Mouse (Mus musculus) retina, postnatal 7 days (tissue): ENCODE data around the gene Slc12a4.

Source experiments
- DNase-seq: peaks from one replicate; pipeline ENCODE4 v3.0.0-alpha.2; 2012; ENCODE audit warnings: low read depth, low spot score

Gene Slc12a4

GRCm38 (mm10) chr8:105969367-105969766 is 3.5 kb upstream of the Slc12a4 start:
- DNase-seq, result no peak

- DNase-seq, result no peak
These were observed 905 bp upstream of the Slc12a4 start for GRCm38 (mm10) chr8:105966692-105967311.

GRCm38 (mm10) chr8:105965266-105965904 is 512 bp downstream of the Slc12a4 start:
- DNase-seq, result no peak

GRCm38 (mm10) chr8:105964506-105965265 is 1.2 kb downstream of the Slc12a4 start:
- DNase-seq, result no peak

GRCm38 (mm10) chr8:105961536-105961935 is 4.4 kb downstream of the Slc12a4 start:
- no peak for DNase-seq

DNA sequence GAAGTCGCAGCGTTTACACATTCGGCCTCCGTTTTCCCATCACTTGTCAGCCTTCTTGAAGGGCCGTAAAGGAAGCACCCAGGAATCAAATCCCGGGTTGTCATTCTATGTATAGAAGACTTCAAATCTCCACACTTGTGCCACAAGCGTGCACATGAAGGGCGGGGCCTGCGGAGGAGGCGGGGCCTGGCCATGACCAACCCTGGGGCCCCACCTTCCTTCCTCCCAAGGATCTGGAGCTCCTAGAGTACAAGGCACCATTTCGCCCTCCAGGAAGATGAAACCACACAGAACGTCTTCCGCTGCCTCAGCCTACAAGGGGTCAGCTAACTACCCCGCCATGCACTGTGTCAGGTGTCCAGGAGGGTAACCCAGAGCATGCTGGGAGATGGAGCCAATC is 4.8 kb downstream of the Slc12a4 start:
- DNase-seq, result no peak

DNA sequence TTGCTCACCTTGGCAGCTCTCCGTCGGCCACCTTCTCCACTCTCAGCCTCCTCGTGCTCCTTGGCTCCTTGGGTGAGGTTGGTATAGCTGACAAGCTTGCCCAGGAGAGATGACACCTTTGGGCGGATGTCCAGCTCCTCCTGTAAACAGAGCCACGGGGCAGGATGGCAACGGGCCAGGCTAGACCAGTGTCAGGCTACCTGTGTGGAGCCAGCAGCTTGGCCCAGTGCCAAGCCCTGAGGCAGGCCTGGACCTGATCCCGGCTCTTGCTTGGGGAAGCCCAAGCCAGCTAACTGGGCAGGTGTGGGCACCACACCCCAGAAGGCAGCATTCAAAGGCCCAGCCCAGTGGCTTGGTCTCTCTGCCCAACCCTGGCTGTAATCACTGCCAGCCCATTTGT is 6.5 kb downstream of the Slc12a4 start:
- no peak for DNase-seq

GRCm38 (mm10) chr8:105957813-105958212 is 8.1 kb downstream of the Slc12a4 start:
- DNase-seq, result no peak

- no peak for DNase-seq
These were observed 9.3 kb downstream of the Slc12a4 start for GRCm38 (mm10) chr8:105956556-105956955.

DNA sequence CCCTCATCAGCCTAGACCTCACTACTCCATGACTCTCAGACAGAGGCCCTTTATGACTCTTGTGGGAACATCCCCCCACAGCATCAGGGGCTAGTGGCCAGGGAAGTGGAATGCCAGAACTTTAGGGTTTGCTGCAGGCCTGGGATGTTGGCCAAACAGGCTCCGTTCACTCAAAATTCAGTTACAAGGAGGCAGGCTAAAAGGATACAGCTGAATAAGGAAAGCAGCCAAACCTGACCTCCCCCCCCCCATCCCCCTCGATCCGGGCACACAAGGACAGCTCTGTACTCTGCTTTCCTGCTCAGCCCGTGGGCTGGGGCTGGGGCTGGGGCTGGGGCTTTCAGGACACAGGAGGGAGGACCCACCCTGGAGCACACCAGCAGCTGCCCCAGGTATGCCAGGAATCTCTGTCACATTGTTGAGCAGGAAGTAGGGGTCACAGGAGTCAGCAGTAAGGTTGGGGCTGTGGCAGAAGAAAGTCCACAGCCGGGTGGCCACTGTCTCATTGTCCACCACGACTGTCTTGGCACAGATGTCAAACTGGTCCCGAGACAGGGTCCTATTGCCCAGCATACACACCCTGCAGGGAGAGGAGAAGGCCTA is 14.7 kb downstream of the Slc12a4 start:
- DNase-seq, result no peak

DNA sequence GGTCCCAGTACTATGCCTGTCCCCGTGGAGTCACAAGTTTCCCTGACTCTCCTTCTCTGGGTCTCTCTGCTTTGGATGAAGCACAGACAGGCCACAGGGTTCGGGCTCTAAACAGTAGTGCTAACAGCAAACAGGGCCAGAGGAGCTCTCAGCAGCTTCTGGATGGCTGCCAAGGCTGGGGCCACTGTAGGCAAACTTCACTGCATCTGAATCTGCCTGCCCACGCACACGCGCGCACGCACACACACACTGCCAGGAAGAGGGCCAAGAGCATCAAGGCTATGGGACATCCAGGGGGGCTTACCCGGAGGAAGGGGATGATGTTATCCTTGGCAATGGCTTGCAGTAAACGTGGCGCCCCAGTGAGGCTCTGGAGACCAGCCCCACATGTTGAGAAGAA is 16.5 kb downstream of the Slc12a4 start:
- no peak for DNase-seq

DNA sequence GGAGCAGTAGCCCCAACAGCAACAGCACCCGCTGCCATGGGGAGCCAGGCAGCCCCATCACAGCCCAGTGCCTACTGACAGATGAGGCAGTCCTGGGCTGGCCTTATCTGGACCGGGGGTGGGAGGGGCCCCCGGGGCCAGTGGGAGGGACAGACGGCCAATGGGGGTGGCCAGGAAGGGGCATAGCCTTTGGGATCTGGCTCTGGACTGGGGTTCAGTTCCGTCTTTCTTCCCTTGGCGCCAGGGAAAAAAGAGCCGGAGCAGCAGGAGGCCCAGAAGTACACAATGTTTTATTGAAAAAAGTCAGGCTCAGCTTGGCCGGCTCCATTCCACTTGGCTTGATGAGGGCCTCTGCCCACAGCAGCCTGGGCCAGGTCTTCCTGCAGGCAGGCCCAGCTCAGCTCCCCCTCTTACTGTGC is 22.6 kb downstream of the Slc12a4 start, which contains the start of gene Lcat:
Gene Lcat (minus strand): TSS at position 62 of the 419 bp plus-strand sequence.
- DNase-seq, result no peak

GRCm38 (mm10) chr8:105942542-105942941 is 23.4 kb downstream of the Slc12a4 start:
- no peak for DNase-seq

GRCm38 (mm10) chr8:105942026-105942425 is 23.9 kb downstream of the Slc12a4 start:
- no peak for DNase-seq

DNA sequence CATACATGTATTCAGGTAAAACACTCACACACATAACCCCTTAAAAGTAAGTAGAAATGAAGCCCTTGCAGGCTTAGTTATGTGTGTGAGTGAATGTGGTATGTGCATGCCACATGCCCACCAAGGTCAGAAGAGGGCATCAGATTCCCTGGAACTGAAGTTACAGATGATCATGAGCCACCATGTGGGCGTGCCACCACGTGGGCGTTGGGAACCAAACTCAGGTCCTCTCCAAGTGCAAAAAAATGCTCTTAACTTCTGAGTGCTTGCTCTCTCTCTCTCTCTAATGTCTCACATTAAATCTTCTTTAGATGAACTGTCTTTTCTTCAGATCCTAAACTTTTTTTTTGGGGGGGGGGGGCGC is 27.6 kb downstream of the Slc12a4 start, which contains the start of gene Psmb10:
Gene Psmb10 (minus strand): TSS at position 139 of the 364 bp plus-strand sequence.
- DNase-seq, result no peak

DNA sequence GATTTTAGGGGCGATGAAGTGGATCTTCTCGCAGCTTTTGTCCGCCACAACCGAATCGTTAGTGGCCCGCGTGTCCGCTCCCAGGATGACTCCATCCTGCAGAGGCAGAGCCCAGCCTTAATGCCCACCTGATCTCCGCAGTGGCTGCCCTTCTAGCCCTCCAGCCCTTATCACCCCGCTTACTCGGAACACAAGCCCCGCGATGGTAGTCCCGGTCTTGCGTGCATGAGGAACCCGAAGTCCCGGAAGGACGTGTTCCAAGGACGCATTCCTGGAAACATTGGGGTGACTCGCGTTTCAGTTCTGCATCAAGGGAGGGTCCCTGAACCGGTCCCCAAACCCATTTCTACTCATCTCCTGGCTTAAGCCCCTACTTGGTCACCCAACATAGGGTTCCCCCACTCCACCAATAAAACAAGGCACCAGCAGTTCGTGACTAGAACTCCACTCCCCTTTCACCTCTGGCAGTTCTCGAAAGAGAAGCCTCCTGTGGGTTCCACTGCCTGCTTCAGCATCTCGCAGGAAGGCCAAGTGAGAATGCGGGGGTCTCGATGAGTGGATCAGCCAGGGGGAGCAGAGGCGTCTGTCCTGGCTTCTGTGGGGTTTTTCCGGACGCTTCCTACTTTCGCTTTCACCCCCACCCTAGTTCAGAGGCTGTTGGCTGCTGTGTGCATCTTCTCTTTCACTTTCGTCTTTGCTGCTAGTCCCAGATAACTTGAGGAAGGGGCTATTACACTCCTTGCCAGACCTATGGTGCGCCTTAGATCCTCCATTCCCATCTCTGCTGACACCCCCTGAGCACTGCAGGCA is 28.2 kb downstream of the Slc12a4 start:
- no peak for DNase-seq

DNA sequence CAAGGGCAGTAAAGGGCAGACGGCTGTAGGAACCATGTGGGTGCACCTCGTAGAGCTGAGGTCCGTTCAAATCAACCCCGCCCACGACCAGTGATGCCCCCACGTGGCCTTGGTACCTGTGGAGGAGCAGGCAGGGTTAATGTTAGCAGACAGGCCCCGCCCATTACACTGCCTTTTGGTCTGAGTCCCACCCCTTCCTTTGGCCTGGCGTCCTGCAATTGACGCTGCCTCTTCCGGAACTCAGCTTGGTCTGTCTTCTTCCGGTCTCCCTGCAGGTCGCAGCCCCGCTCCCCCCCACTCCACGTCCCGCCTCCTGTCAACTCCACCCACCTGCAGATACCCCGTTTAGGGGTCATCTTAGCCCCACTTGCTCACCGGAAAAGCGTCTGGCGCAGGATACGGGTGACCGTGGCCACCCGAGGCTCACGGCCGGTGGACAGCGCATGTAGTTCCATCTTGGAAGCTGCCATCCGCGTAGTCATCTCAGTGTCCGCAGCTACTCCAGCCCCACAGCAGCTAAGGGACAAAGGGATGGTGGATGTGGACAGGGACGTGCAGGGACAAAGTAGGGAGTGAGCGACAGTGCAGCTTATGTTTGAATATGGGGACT is 28.9 kb downstream of the Slc12a4 start:
- peak; percentile 80 for DNase-seq

DNA sequence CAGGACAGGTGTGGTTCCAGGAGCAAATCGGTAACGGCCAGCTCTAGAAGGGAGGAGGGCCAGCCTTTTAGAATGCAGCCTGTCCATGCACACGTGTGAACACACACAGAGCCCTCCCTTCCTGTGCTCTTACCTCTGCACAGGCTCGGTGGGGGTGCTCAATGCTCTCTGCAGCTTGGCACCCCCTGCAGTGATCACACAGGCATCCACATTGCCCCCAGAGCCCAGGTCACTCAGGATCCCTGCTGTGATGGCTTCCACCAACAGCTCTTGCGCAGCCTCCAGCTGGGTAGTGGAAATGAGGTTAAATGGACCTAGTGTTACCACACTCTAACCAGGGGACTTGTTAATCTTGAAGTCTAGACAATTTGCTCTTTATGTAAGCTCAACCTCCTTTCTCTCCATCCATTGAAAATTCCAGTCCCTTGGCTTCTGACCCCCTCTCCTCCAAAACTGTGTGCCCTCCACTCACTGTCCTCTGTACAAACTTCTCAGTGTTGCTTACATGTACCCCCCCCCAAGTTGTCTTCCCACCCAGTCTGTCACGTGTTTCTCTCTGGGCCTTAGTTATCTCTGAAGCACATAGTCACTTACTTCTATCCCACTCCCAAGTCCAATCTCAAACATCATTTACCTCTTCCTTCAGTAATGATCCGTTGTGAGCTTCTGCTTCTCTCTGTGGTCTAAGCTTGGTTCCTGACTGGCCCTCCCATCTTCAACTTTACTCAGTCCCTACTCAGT is 29.9 kb downstream of the Slc12a4 start:
- DNase-seq, result no peak

DNA sequence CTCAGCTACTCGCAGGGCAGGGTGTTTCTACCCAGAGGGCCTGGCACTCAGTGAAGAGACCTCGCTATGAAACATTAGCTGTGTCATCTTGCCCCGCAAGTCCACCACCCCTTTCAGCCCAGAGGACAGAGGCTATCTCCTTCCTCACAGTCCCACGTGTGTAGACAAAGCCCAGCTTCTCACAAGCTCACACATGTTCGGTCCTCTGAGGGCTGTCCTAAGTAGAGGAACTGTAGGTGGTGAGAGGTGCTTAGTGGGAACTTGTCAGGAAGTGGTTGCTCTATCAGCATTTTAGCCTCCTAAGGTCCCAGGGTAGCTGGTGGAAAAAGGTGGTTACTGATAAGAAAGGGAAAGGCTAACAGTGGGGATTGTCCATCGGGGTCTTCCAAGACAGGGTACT is 30.8 kb downstream of the Slc12a4 start:
- DNase-seq, result no peak

- no peak for DNase-seq
These were observed 32.1 kb downstream of the Slc12a4 start, which contains the start of gene Ctrl for GRCm38 (mm10) chr8:105933762-105934161. Gene Ctrl, minus strand, starts transcription at chr8:105933862.
